Mouse (Mus musculus) hindbrain, embryonic 15.5 days (tissue): Measurements from ENCODE around the gene Unc5cl. TPM values are rescaled to one million over a fixed set of nuclear protein-coding genes. Genes with fewer than 3 reads are reported as not detected.

Experiments used
- ATAC-seq: fragments of 200-750 bp; cut with Nextera tagmentation; 2 replicates; pipeline ENCODE4 v1.8.0; 2017; ENCODE audit warnings: low read depth, moderate number of reproducible peaks, moderate TSS enrichment; ENCODE audit not compliant: low FRiP score
- H3K27ac ChIP-seq: fragments of 300-500 bp; sonication (generic); replicated peaks from 2 replicates; pipeline ENCODE4 v1.5.1; 2015; ENCODE audit warnings: mild to moderate bottlenecking, inconsistent platforms
- H3K27me3 ChIP-seq: fragments of 300-500 bp; sonication (generic); 2 replicates; pipeline ENCODE4 v1.6.1; 2015; ENCODE audit warnings: control low read depth, inconsistent platforms
- H3K36me3 ChIP-seq: fragments of 300-500 bp; sonication (generic); 2 replicates; pipeline ENCODE4 v1.6.1; 2015; ENCODE audit warnings: control low read depth, inconsistent platforms
- H3K4me1 ChIP-seq: fragments of 300-500 bp; sonication (generic); replicated peaks from 2 replicates; pipeline ENCODE4 v1.6.1; 2015; ENCODE audit warnings: control low read depth, inconsistent platforms
- H3K4me2 ChIP-seq: fragments of 300-500 bp; sonication (generic); 2 replicates; pipeline ENCODE4 v1.6.1; 2015; ENCODE audit warnings: moderate library complexity, mild to moderate bottlenecking, inconsistent platforms
- H3K4me3 ChIP-seq: fragments of 300-500 bp; sonication (generic); 2 replicates; pipeline ENCODE4 v1.5.1; 2015; ENCODE audit warnings: mild to moderate bottlenecking, inconsistent platforms
- H3K9ac ChIP-seq: fragments of 300-500 bp; sonication (generic); 2 replicates; pipeline ENCODE4 v1.6.1; 2015; ENCODE audit warnings: inconsistent platforms
- H3K9me3 ChIP-seq: fragments of 300-500 bp; sonication (generic); 2 replicates; pipeline ENCODE4 v1.6.1; 2016; ENCODE audit warnings: control low read depth, inconsistent platforms
- WGBS: fragments of 180-500 bp; shearing (Covaris S2); methylation state at CpG from one replicate; pipeline ENCODE4 v1.1.7; 2015; 5-methylcytosine and 5-hydroxymethylcytosine counted together
- polyA plus RNA-seq: library from polyadenylated mRNA; unstranded; fragments of >200 nt; fragmentation: Nextera tagmentation; extraction: Ambion mirVana; gene quantifications from 2 replicates; pipeline ENCODE4 v1.2.1, GENCODE M21; 2015

Gene Unc5cl
- polyA plus RNA-seq: 0.39 TPM in 1 of 2 replicates, not detected in the other

GRCm38 (mm10) chr17:48454688-48455087 lies at the start of gene Unc5cl:
Gene Unc5cl (plus strand): TSS chr17:48454901.
- Histone ChIP-seq H3K27ac (no peak within 1 kb of the TSS), H3K9ac (no peak within 1 kb of the TSS), H3K4me2 (no peak within 1 kb of the TSS), H3K4me1 (0 out of 2 replicates have a peak, but pooled peaks cover 3% of the 10 kb centered on the region), H3K9me3 (no peaks in the 10 kb centered on the region), H3K4me3 (no peak within 1 kb of the TSS), H3K36me3 (no peaks in the 10 kb centered on the region), H3K27me3 (no peaks in the 10 kb centered on the region)
- 60% methylated on average over 11 of the region's 11 CpGs for WGBS
- no peak for ATAC-seq

- Histone ChIP-seq H3K4me1 (peaks cover 32% of the 10 kb centered on the region), H3K4me3 (no peak overlapping the region), H3K36me3 (no peaks in the 10 kb centered on the region), H3K4me2 (no peak overlapping the region), H3K9ac (0 out of 2 replicates have a peak overlapping the region, but pooled peaks have one; percentile 2), H3K27me3 (no peaks in the 10 kb centered on the region), H3K9me3 (no peaks in the 10 kb centered on the region), H3K27ac (no peak overlapping the region)
- WGBS: 82% methylated on average over 4 of the region's 4 CpGs
- no peak for ATAC-seq
Measured at GRCm38 (mm10) chr17:48407154-48407553, 47.5 kb upstream of the Unc5cl start.

- WGBS: 12% methylated on average over 8 of the region's 8 CpGs
- no peaks in the 10 kb centered on the region for H3K9me3 ChIP-seq
- H3K4me3 ChIP-seq: peak overlapping the region; percentile 64
- H3K27ac ChIP-seq: peak overlapping the region; percentile 96
- H3K4me1 ChIP-seq: peaks cover 32% of the 10 kb centered on the region
- no peaks in the 10 kb centered on the region for H3K36me3 ChIP-seq
- H3K4me2 ChIP-seq: peak overlapping the region; percentile 85
- no peaks in the 10 kb centered on the region for H3K27me3 ChIP-seq
- H3K9ac ChIP-seq: peak overlapping the region; percentile 88
- ATAC-seq: no peak
Measured at GRCm38 (mm10) chr17:48407910-48408525, 46.7 kb upstream of the Unc5cl start.

GRCm38 (mm10) chr17:48408526-48409291 lies 46.0 kb upstream of the Unc5cl start:
- Histone ChIP-seq H3K27ac (peak overlapping the region; percentile 96), H3K4me3 (peak overlapping the region; percentile 64), H3K9ac (peak overlapping the region; percentile 88), H3K27me3 (no peaks in the 10 kb centered on the region), H3K9me3 (no peaks in the 10 kb centered on the region), H3K36me3 (no peaks in the 10 kb centered on the region), H3K4me1 (peaks cover 32% of the 10 kb centered on the region), H3K4me2 (peak overlapping the region; percentile 85)
- WGBS: under 1% methylated on average over 45 of the region's 47 CpGs
- ATAC-seq: peak; percentile 38

GRCm38 (mm10) chr17:48409380-48410298 lies 45.1 kb upstream of the Unc5cl start, which contains the start of the genes Nfya and Oard1:
Gene Nfya (minus strand): TSS chr17:48409906.
Gene Oard1 (plus strand): TSS chr17:48410014.
- H3K36me3 ChIP-seq: no peaks in the 10 kb centered on the region
- under 1% methylated on average over 84 of the region's 84 CpGs for WGBS
- H3K4me3 ChIP-seq: peak within 1 kb of the TSS; percentile 64
- H3K27me3 ChIP-seq: no peaks in the 10 kb centered on the region
- H3K4me1 ChIP-seq: peaks cover 32% of the 10 kb centered on the region
- H3K4me2 ChIP-seq: peak within 1 kb of the TSS; percentile 85
- peak within 1 kb of the TSS; percentile 96 for H3K27ac ChIP-seq
- ATAC-seq: peak; percentile 98
- H3K9me3 ChIP-seq: no peaks in the 10 kb centered on the region
- peak within 1 kb of the TSS; percentile 88 for H3K9ac ChIP-seq

- no peaks in the 10 kb centered on the region for H3K27me3 ChIP-seq
- H3K9ac ChIP-seq: peak overlapping the region; percentile 53
- peak overlapping the region; percentile 93 for H3K27ac ChIP-seq
- H3K4me1 ChIP-seq: peaks cover 32% of the 10 kb centered on the region
- peak overlapping the region; percentile 77 for H3K4me2 ChIP-seq
- H3K9me3 ChIP-seq: no peaks in the 10 kb centered on the region
- peak overlapping the region; percentile 64 for H3K4me3 ChIP-seq
- H3K36me3 ChIP-seq: no peaks in the 10 kb centered on the region
- peak; percentile 31; the same call in 1 of the 2 replicates for ATAC-seq
- under 1% methylated on average over 13 of the region's 13 CpGs for WGBS
Measured at GRCm38 (mm10) chr17:48410299-48410785, 44.4 kb upstream of the Unc5cl start.

- Histone ChIP-seq H3K9ac (peak overlapping the region; percentile 53), H3K4me3 (peak overlapping the region; percentile 64), H3K4me2 (peak overlapping the region; percentile 77), H3K4me1 (peaks cover 32% of the 10 kb centered on the region), H3K27ac (peak overlapping the region; percentile 93), H3K27me3 (no peaks in the 10 kb centered on the region), H3K9me3 (no peaks in the 10 kb centered on the region), H3K36me3 (no peaks in the 10 kb centered on the region)
- no peak for ATAC-seq
- WGBS: 56% methylated on average over 8 of the region's 8 CpGs
Measured at GRCm38 (mm10) chr17:48411241-48411640, 43.5 kb upstream of the Unc5cl start.

GRCm38 (mm10) chr17:48416011-48416410 lies 38.7 kb upstream of the Unc5cl start:
- WGBS: 75% methylated on average over 7 of the region's 7 CpGs
- H3K4me1 ChIP-seq: peaks cover 11% of the 10 kb centered on the region
- H3K27ac ChIP-seq: no peak overlapping the region
- no peak for ATAC-seq
- no peak overlapping the region for H3K4me2 ChIP-seq
- H3K27me3 ChIP-seq: no peaks in the 10 kb centered on the region
- no peaks in the 10 kb centered on the region for H3K9me3 ChIP-seq
- no peak overlapping the region for H3K9ac ChIP-seq
- no peaks in the 10 kb centered on the region for H3K36me3 ChIP-seq
- no peak overlapping the region for H3K4me3 ChIP-seq

GRCm38 (mm10) chr17:48416425-48417195 lies 38.1 kb upstream of the Unc5cl start:
- WGBS: 90% methylated on average over 14 of the region's 14 CpGs
- Histone ChIP-seq H3K36me3 (no peaks in the 10 kb centered on the region), H3K27ac (0 out of 2 replicates have a peak overlapping the region, but pooled peaks have one; percentile 10), H3K9ac (no peak overlapping the region), H3K4me2 (no peak overlapping the region), H3K9me3 (no peaks in the 10 kb centered on the region), H3K4me1 (peaks cover 5% of the 10 kb centered on the region), H3K27me3 (no peaks in the 10 kb centered on the region), H3K4me3 (no peak overlapping the region)
- peak; percentile 84 for ATAC-seq

- ATAC-seq: no peak
- Histone ChIP-seq H3K27ac (no peak overlapping the region), H3K4me2 (no peak overlapping the region), H3K4me3 (no peak overlapping the region), H3K9ac (no peak overlapping the region), H3K4me1 (no peaks in the 10 kb centered on the region), H3K36me3 (no peaks in the 10 kb centered on the region), H3K9me3 (no peaks in the 10 kb centered on the region), H3K27me3 (no peaks in the 10 kb centered on the region)
- 92% methylated on average over 6 of the region's 6 CpGs for WGBS
Measured at GRCm38 (mm10) chr17:48417521-48417920, 37.2 kb upstream of the Unc5cl start.

GRCm38 (mm10) chr17:48418174-48418573 lies 36.5 kb upstream of the Unc5cl start:
- 91% methylated on average over 7 of the region's 7 CpGs for WGBS
- H3K36me3 ChIP-seq: no peaks in the 10 kb centered on the region
- no peak overlapping the region for H3K27ac ChIP-seq
- no peaks in the 10 kb centered on the region for H3K27me3 ChIP-seq
- H3K4me1 ChIP-seq: no peaks in the 10 kb centered on the region
- no peaks in the 10 kb centered on the region for H3K9me3 ChIP-seq
- no peak for ATAC-seq
- no peak overlapping the region for H3K9ac ChIP-seq
- no peak overlapping the region for H3K4me3 ChIP-seq
- no peak overlapping the region for H3K4me2 ChIP-seq
